In the genomic region with DNA sequence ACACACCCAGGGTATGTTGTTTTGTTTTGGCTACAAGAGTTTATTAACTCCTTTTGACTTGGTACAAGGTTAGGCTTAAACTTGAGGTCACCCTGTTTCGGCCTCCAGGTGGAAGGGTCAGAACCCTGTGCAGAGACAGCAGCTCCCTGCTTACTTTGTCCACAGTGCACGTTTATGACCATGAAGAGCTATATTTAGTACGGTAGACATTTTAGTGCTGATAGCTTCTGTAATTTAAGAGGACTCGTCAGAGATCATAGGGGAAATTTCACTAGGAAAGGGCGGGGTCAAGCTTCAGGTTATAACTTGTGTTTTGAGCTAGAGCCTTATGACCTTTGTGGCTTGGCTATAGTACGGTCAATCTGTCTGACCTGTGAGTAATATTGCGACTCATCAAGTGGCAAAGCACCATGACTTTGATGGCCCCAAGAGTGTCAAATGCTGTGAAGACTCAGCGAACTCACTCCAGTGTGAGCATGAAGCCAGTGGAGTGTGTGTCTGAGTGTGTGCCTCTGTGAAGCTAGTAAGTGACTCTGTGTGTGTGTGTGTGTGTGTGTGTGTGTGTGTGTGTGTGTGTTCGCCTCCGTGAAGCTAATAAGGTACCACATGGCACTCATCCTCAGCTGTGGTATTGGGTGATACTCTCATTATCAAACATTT, we compare ENCODE assay signal across 9 mouse cellular contexts. TPM values are rescaled to one million over a fixed set of nuclear protein-coding genes. Genes with fewer than 3 reads are reported as not detected.
DNase-seq lines count a peak whose midpoint lies in the region; ATAC-seq lines count a peak whose summit lies in the region.
"Had no signal": no experiment of that assay in that cellular context is flagged by ENCODE, and none has a peak within 500 bp of the region (broad histone marks: within the 10 kb centered on the region; RNA-seq: fewer than 3 reads in every experiment).

No protein-coding gene starts in this region.

- no peak overlapping the region for H3K9ac ChIP-seq in lung, embryonic 15.5 days
- no peak overlapping the region for H3K9ac ChIP-seq in intestine, embryonic 16.5 days (ENCODE audit: low read depth, low read length)
- no peak overlapping the region for H3K9ac ChIP-seq in stomach, embryonic 14.5 days (replicated peaks; ENCODE audit: low read depth, low read length)
- no peak overlapping the region for H3K9ac ChIP-seq in midbrain, embryonic 11.5 days (ENCODE audit: low read length)
- H3K9ac ChIP-seq: hindbrain, embryonic 15.5 days had no signal

- 69% methylated on average over 10 of the region's 10 CpGs for WGBS in lung, embryonic 15.5 days
- WGBS in intestine, embryonic 16.5 days = 55% methylated on average over 10 of the region's 10 CpGs
- WGBS in stomach, embryonic 14.5 days = 66% methylated on average over 10 of the region's 10 CpGs
- 93% methylated on average over 10 of the region's 10 CpGs for WGBS in midbrain, embryonic 11.5 days

- no peak overlapping the region for H3K4me3 ChIP-seq in lung, embryonic 15.5 days
- H3K4me3 ChIP-seq in intestine, embryonic 16.5 days (ENCODE audit: low read length) = 0 out of 2 replicates have a peak overlapping the region, but pooled peaks have one; percentile 4
- no peak overlapping the region for H3K4me3 ChIP-seq in stomach, embryonic 14.5 days (ENCODE audit: low read depth, low read length)
- H3K4me3 ChIP-seq in midbrain, embryonic 11.5 days (ENCODE audit: low read depth, low read length) = no peak overlapping the region
- H3K4me3 ChIP-seq: erythroblast, embryonic 14.5 days; hindbrain, embryonic 15.5 days had no signal

- H3K27ac ChIP-seq in lung, embryonic 15.5 days = peak overlapping the region; percentile 46
- peak overlapping the region; percentile 90 for H3K27ac ChIP-seq in intestine, embryonic 16.5 days (ENCODE audit: low read length)
- H3K27ac ChIP-seq in stomach, embryonic 14.5 days (ENCODE audit: low read length) = peak overlapping the region; percentile 33; the same call in 1 of the 2 replicates
- no peak overlapping the region for H3K27ac ChIP-seq in midbrain, embryonic 11.5 days (ENCODE audit: low read depth, low read length)
- H3K27ac ChIP-seq: hindbrain, embryonic 15.5 days had no signal

- H3K9me3 ChIP-seq in lung, embryonic 15.5 days = no peaks in the 10 kb centered on the region
- no peaks in the 10 kb centered on the region for H3K9me3 ChIP-seq in intestine, embryonic 16.5 days (ENCODE audit: control insufficient read depth, low read length)
- no peaks in the 10 kb centered on the region for H3K9me3 ChIP-seq in stomach, embryonic 14.5 days (ENCODE audit: control insufficient read depth, low read depth, low read length)
- no peaks in the 10 kb centered on the region for H3K9me3 ChIP-seq in midbrain, embryonic 11.5 days (ENCODE audit: control insufficient read depth, low read length)
- H3K9me3 ChIP-seq: hindbrain, embryonic 15.5 days had no signal

- no peak overlapping the region for H3K4me2 ChIP-seq in lung, embryonic 15.5 days
- H3K4me2 ChIP-seq in intestine, embryonic 16.5 days (ENCODE audit: low read depth, low read length) = peak overlapping the region; percentile 42
- H3K4me2 ChIP-seq in stomach, embryonic 14.5 days (replicated peaks; ENCODE audit: low read depth, low read length) = no peak overlapping the region
- no peak overlapping the region for H3K4me2 ChIP-seq in midbrain, embryonic 11.5 days
- H3K4me2 ChIP-seq: hindbrain, embryonic 15.5 days had no signal

- 0 out of 2 replicates have a peak, but pooled peaks have one; percentile 23 for ATAC-seq in lung, embryonic 15.5 days (ENCODE audit: borderline replicate concordance, extremely low read depth, low FRiP score, low TSS enrichment)
- peak; percentile 45 for ATAC-seq in activated CD4-positive, CD25-positive, alpha-beta regulatory T cell, adult 4 months
- ATAC-seq in intestine, embryonic 16.5 days = peak; percentile 77
- ATAC-seq in stomach, embryonic 14.5 days (ENCODE audit: insufficient number of reproducible peaks, insufficient read depth, low FRiP score, low read depth) = peak; percentile 20; the same call in 1 of the 2 replicates
- ATAC-seq in midbrain, embryonic 11.5 days (ENCODE audit: low FRiP score) = no peak

- DNase-seq in lung, postnatal 4 days = no peak
- DNase-seq in urinary bladder, postnatal 4 days (ENCODE audit: low spot score in 2 of 2) = no peak
- DNase-seq in midbrain, embryonic 11.5 days (ENCODE audit: low spot score, missing footprints) = no peak

- no peaks in the 10 kb centered on the region for H3K27me3 ChIP-seq in lung, embryonic 15.5 days
- no peaks in the 10 kb centered on the region for H3K27me3 ChIP-seq in intestine, embryonic 16.5 days (replicated peaks; ENCODE audit: control insufficient read depth, insufficient read depth, low read length)
- no peaks in the 10 kb centered on the region for H3K27me3 ChIP-seq in stomach, embryonic 14.5 days (ENCODE audit: control insufficient read depth, insufficient read depth, low read length)
- no peaks in the 10 kb centered on the region for H3K27me3 ChIP-seq in midbrain, embryonic 11.5 days (ENCODE audit: control insufficient read depth, insufficient read depth, low read length)
- H3K27me3 ChIP-seq: hindbrain, embryonic 15.5 days had no signal

- peaks cover 9% of the 10 kb centered on the region; the same call in 1 of the 2 replicates for H3K4me1 ChIP-seq in lung, embryonic 15.5 days
- H3K4me1 ChIP-seq in intestine, embryonic 16.5 days (ENCODE audit: control insufficient read depth, insufficient read depth, low read length) = peaks cover 15% of the 10 kb centered on the region
- H3K4me1 ChIP-seq in stomach, embryonic 14.5 days (ENCODE audit: control insufficient read depth, insufficient read depth, low read length) = no peaks in the 10 kb centered on the region
- no peaks in the 10 kb centered on the region for H3K4me1 ChIP-seq in midbrain, embryonic 11.5 days (ENCODE audit: control insufficient read depth, insufficient read depth, low read length)

- H3K36me3 ChIP-seq in lung, embryonic 15.5 days = no peaks in the 10 kb centered on the region
- H3K36me3 ChIP-seq in intestine, embryonic 16.5 days (ENCODE audit: control insufficient read depth, insufficient read depth, low read length) = no peaks in the 10 kb centered on the region
- no peaks in the 10 kb centered on the region for H3K36me3 ChIP-seq in stomach, embryonic 14.5 days (ENCODE audit: control insufficient read depth, insufficient read depth, low read length)
- H3K36me3 ChIP-seq in midbrain, embryonic 11.5 days (ENCODE audit: control insufficient read depth, insufficient read depth, low read length) = no peaks in the 10 kb centered on the region
- H3K36me3 ChIP-seq: hindbrain, embryonic 15.5 days had no signal

RNA-seq across cellular contexts. Expression of a gene that starts 45.7 kb away (rescaled TPM):
- 50.5 and 54.5 TPM in 2 replicates for polyA plus RNA-seq in lung, embryonic 15.5 days (2015; fragmentation: Nextera tagmentation; extraction: Ambion mirVana)
- polyA plus RNA-seq in activated CD4-positive, CD25-positive, alpha-beta regulatory T cell, adult 4 months (2017; shearing (Covaris generic)) = 10 to 100 TPM; 34.7 to 37.5 TPM
- polyA plus RNA-seq in intestine, embryonic 16.5 days (2015; fragmentation: Nextera tagmentation; extraction: Ambion mirVana) = 48.8 and 48.9 TPM in 2 replicates
- 45.1 and 52.6 TPM in 2 replicates for polyA plus RNA-seq in stomach, embryonic 14.5 days (2014; fragmentation: Nextera tagmentation; extraction: Ambion mirVana)
- polyA plus RNA-seq in midbrain, embryonic 11.5 days (2014; fragmentation: Nextera tagmentation; extraction: Ambion mirVana) = 14.3 and 14.9 TPM in 2 replicates
